Comparison of ENCODE assay signal across 12 mouse cellular contexts in the genomic region with DNA sequence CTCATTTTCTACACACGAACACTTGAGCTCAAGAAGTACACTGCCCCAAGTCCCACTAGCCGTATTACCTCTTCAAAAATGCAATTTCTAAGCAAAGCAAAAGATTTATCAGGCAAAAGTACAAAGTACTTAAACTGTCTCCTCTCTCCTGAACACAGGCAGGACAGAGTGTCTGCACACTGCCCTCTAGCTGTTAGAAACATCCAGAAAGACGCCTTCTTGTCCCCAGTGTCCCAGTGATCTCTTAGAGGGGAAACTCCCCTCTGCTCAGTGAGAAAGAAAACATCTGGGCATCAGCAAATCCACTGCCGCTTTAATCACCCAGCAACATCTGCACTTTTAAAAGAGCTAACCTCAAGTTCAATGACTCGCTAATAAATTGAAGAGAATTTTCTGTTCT. TPM values are rescaled to one million over a fixed set of nuclear protein-coding genes. Genes with fewer than 3 reads are reported as not detected.
DNase-seq lines count a peak whose midpoint lies in the region; ATAC-seq lines count a peak whose summit lies in the region.
"Had no signal": no experiment of that assay in that cellular context is flagged by ENCODE, and none has a peak within 500 bp of the region (broad histone marks: within the 10 kb centered on the region; RNA-seq: fewer than 3 reads in every experiment).

No protein-coding gene starts in this region.

- no peaks in the 10 kb centered on the region for H3K9me3 ChIP-seq in heart, embryonic 10.5 days
- H3K9me3 ChIP-seq: liver, embryonic 15.5 days had no signal

- no peak overlapping the region for H3K27ac ChIP-seq in heart, embryonic 10.5 days
- H3K27ac ChIP-seq: liver, embryonic 15.5 days had no signal

- peak; percentile 70 for DNase-seq in heart, adult 11 months
- DNase-seq in heart, embryonic 10.5 days (ENCODE audit: low spot score), result no peak
- peak; percentile 48 for DNase-seq in lung, postnatal 10 days
- no peak for DNase-seq in lung, postnatal 4 days
- peak; percentile 13 for DNase-seq in lung, postnatal 36 days
- no peak for DNase-seq in right cerebral cortex, adult 18-20 months
- DNase-seq in testis, postnatal 14 days (ENCODE audit: low spot score), result no peak
- DNase-seq: cerebellum, postnatal 36 days had no signal

- 80% methylated on average over 5 of the region's 5 CpGs for WGBS in heart, embryonic 10.5 days

- no peaks in the 10 kb centered on the region for H3K27me3 ChIP-seq in heart, embryonic 10.5 days (ENCODE audit: insufficient read depth, poor library complexity, severe bottlenecking)
- H3K27me3 ChIP-seq: liver, embryonic 15.5 days had no signal

- peak; percentile 68; the same call in 1 of the 2 replicates for ATAC-seq in common myeloid progenitor, adult 5-6 weeks (replicated peaks; ENCODE audit: low read depth, poor library complexity, severe bottlenecking)
- ATAC-seq: forebrain, embryonic 14.5 days had no signal

- H3K36me3 ChIP-seq in heart, embryonic 10.5 days, result peaks cover 63% of the 10 kb centered on the region

- no peak overlapping the region for H3K4me3 ChIP-seq in heart, embryonic 10.5 days
- H3K4me3 ChIP-seq: liver, embryonic 15.5 days; myocyte had no signal

- no peaks in the 10 kb centered on the region for H3K4me1 ChIP-seq in heart, embryonic 10.5 days
- H3K4me1 ChIP-seq: liver, embryonic 15.5 days had no signal

RNA-seq across cellular contexts. Expression of a gene that starts 12.4 kb away (rescaled TPM):
- 12.7 and 15.4 TPM in 2 replicates for polyA plus RNA-seq in heart, embryonic 10.5 days (2016; fragmentation: Nextera tagmentation; extraction: Ambion mirVana)
- 25.4 and 35.6 TPM in 2 replicates for total RNA-seq in common myeloid progenitor, adult 5-6 weeks (2017)

RNA-seq across cellular contexts. Expression of a gene that starts 35.1 kb away (rescaled TPM):
- 9.4 and 12.5 TPM in 2 replicates for polyA plus RNA-seq in heart, embryonic 10.5 days (2016; fragmentation: Nextera tagmentation; extraction: Ambion mirVana)
- total RNA-seq in common myeloid progenitor, adult 5-6 weeks (2017), result 6.4 and 9.7 TPM in 2 replicates

Comparison
In these comparisons a context has a peak if more than half of its experiments do, and no peak if none do; other contexts are left out.
1. DNase-seq: peak in heart, adult 11 months (single experiment), lung, postnatal 10 days (single experiment) and lung, postnatal 36 days (single experiment); none in heart, embryonic 10.5 days (single experiment), lung, postnatal 4 days (0 of 2), right cerebral cortex, adult 18-20 months (single experiment) and testis, postnatal 14 days (single experiment).